Mouse (Mus musculus): ENCODE measurements around the gene Sec16a. TPM values are rescaled to one million over a fixed set of nuclear protein-coding genes. Genes with fewer than 3 reads are reported as not detected.

Sec16a gene
- polyA plus RNA-seq, 1 experiment from 2014 or later = 32.3 TPM

GRCm38 (mm10) chr2:26363481-26363880 is 81.5 kb downstream of the Sec16a start:
- no peaks in the 10 kb centered on the region for H3K27me3 ChIP-seq
- no peak overlapping the region for H3K4me3 ChIP-seq
- H3K36me3 ChIP-seq = peaks cover 61% of the 10 kb centered on the region
- no peak overlapping the region for H3K9ac ChIP-seq
- WGBS = 87% methylated on average over 5 of the region's 5 CpGs
- H3K4me1 ChIP-seq = no peaks in the 10 kb centered on the region
- H3K4me2 ChIP-seq (replicated peaks) = no peak overlapping the region
- ATAC-seq (ENCODE audit: low FRiP score) = no peak
- no peaks in the 10 kb centered on the region for H3K9me3 ChIP-seq (replicated peaks)
- H3K27ac ChIP-seq = no peak overlapping the region

- Histone ChIP-seq H3K27ac (no peak overlapping the region), H3K27me3 (no peaks in the 10 kb centered on the region), H3K4me1 (no peaks in the 10 kb centered on the region), H3K4me2 (replicated peaks) (no peak overlapping the region), H3K9me3 (replicated peaks) (no peaks in the 10 kb centered on the region), H3K9ac (no peak overlapping the region), H3K36me3 (peaks cover 56% of the 10 kb centered on the region), H3K4me3 (no peak overlapping the region)
- 86% methylated on average over 5 of the region's 5 CpGs for WGBS
- no peak for ATAC-seq (ENCODE audit: low FRiP score)
Measured at GRCm38 (mm10) chr2:26362991-26363390, 82.0 kb downstream of the Sec16a start.

GRCm38 (mm10) chr2:26360772-26361171 is 84.2 kb downstream of the Sec16a start, which contains the start of gene Card9:
Card9 (minus strand) TSS chr2:26360918.
- H3K4me3 ChIP-seq = no peak within 1 kb of the TSS
- peaks cover 34% of the 10 kb centered on the region for H3K36me3 ChIP-seq
- H3K27ac ChIP-seq = no peak within 1 kb of the TSS; the same call in 1 of the 2 replicates
- no peaks in the 10 kb centered on the region for H3K27me3 ChIP-seq
- H3K9ac ChIP-seq = no peak within 1 kb of the TSS; the same call in 1 of the 2 replicates
- H3K4me1 ChIP-seq = peaks cover 5% of the 10 kb centered on the region; the same call in 1 of the 2 replicates
- no peak for ATAC-seq (ENCODE audit: low FRiP score)
- 47% methylated on average over 3 of the region's 3 CpGs for WGBS
- no peaks in the 10 kb centered on the region for H3K9me3 ChIP-seq (replicated peaks)
- H3K4me2 ChIP-seq (replicated peaks) = no peak within 1 kb of the TSS

GRCm38 (mm10) chr2:26359983-26360382 is 85.0 kb downstream of the Sec16a start:
- H3K4me2 ChIP-seq (replicated peaks) = no peak overlapping the region
- no peak overlapping the region; the same call in 1 of the 2 replicates for H3K9ac ChIP-seq
- H3K9me3 ChIP-seq (replicated peaks) = no peaks in the 10 kb centered on the region
- H3K36me3 ChIP-seq = peaks cover 26% of the 10 kb centered on the region
- WGBS = 88% methylated on average over 6 of the region's 6 CpGs
- peaks cover 5% of the 10 kb centered on the region; the same call in 1 of the 2 replicates for H3K4me1 ChIP-seq
- no peak for ATAC-seq (ENCODE audit: low FRiP score)
- no peaks in the 10 kb centered on the region for H3K27me3 ChIP-seq
- H3K4me3 ChIP-seq = no peak overlapping the region
- no peak overlapping the region for H3K27ac ChIP-seq

Small RNAs within 50 kb of the gene (microRNA-seq; reads per million reads assigned to microRNA genes)
- gene Mir6996 = 3.3 reads per million, percentile 5 among the genes with 10 or more reads in this experiment

Other genes starting within 250 kb of the Sec16a start
- gene Lhx3, start 236.9 kb downstream of the Sec16a start, polyA plus RNA-seq (2016; fragmentation: Nextera tagmentation; extraction: Ambion mirVana) = 8.7 and 12.0 TPM in 2 replicates
- gene Qsox2, start 207.7 kb downstream of the Sec16a start, polyA plus RNA-seq (2016; fragmentation: Nextera tagmentation; extraction: Ambion mirVana) = 19.6 and 20.3 TPM in 2 replicates
- gene Ccdc187, start 150.7 kb downstream of the Sec16a start, polyA plus RNA-seq (2016; fragmentation: Nextera tagmentation; extraction: Ambion mirVana) = 0.31 and 0.37 TPM in 2 replicates
- gene Gpsm1, start 129.7 kb downstream of the Sec16a start, polyA plus RNA-seq (2016; fragmentation: Nextera tagmentation; extraction: Ambion mirVana) = 125 and 133 TPM in 2 replicates
- 33.2 and 34.7 TPM in 2 replicates for gene Dnlz, start 93.1 kb downstream of the Sec16a start, polyA plus RNA-seq (2016; fragmentation: Nextera tagmentation; extraction: Ambion mirVana)
- 0.78 and 1.1 TPM in 2 replicates for gene Card9, start 84.3 kb downstream of the Sec16a start, polyA plus RNA-seq (2016; fragmentation: Nextera tagmentation; extraction: Ambion mirVana)
- gene Snapc4, start 64.6 kb downstream of the Sec16a start, polyA plus RNA-seq (2016; fragmentation: Nextera tagmentation; extraction: Ambion mirVana) = 36.2 and 37.3 TPM in 2 replicates
- gene Entr1, start 55.9 kb downstream of the Sec16a start, polyA plus RNA-seq (2016; fragmentation: Nextera tagmentation; extraction: Ambion mirVana) = 179 and 188 TPM in 2 replicates
- 107 and 110 TPM in 2 replicates for gene Pmpca, start 55.9 kb downstream of the Sec16a start, polyA plus RNA-seq (2016; fragmentation: Nextera tagmentation; extraction: Ambion mirVana)
- gene Inpp5e, start 36.0 kb downstream of the Sec16a start, polyA plus RNA-seq (2016; fragmentation: Nextera tagmentation; extraction: Ambion mirVana) = 31.4 and 35.4 TPM in 2 replicates
- 38.0 and 41.0 TPM in 2 replicates for gene Notch1, start 71.4 kb upstream of the Sec16a start, polyA plus RNA-seq (2016; fragmentation: Nextera tagmentation; extraction: Ambion mirVana)
- gene Egfl7, start 134.8 kb upstream of the Sec16a start, polyA plus RNA-seq (2016; fragmentation: Nextera tagmentation; extraction: Ambion mirVana) = 61.4 and 72.1 TPM in 2 replicates
- not detected in 2 replicates for gene Gm20532, start 141.4 kb upstream of the Sec16a start, polyA plus RNA-seq (2016; fragmentation: Nextera tagmentation; extraction: Ambion mirVana)
- 11.7 and 13.1 TPM in 2 replicates for gene Agpat2, start 159.2 kb upstream of the Sec16a start, polyA plus RNA-seq (2016; fragmentation: Nextera tagmentation; extraction: Ambion mirVana)
- 70.1 and 73.7 TPM in 2 replicates for gene Fam69b, start 183.2 kb upstream of the Sec16a start, polyA plus RNA-seq (2016; fragmentation: Nextera tagmentation; extraction: Ambion mirVana)
- gene Lcn4, start 226.1 kb upstream of the Sec16a start, polyA plus RNA-seq (2016; fragmentation: Nextera tagmentation; extraction: Ambion mirVana) = not detected in 2 replicates